Mouse (Mus musculus) brown adipose tissue, adult 24 weeks (tissue): ENCODE measurements around the gene Ccdc30. TPM values are rescaled to one million over a fixed set of nuclear protein-coding genes. Genes with fewer than 3 reads are reported as not detected.
A peak's percentile ranks its signal among the peaks of the same experiment; 100 is the strongest.
"Not testable (repeated sequence)": the region's sequence is repeated elsewhere in the genome, so short reads cannot be mapped to it uniquely, and the experiment has no call there.

ENCODE experiments used
- H3K27ac ChIP-seq: fragments of 200-500 bp; replicated peaks from 2 replicates; pipeline ENCODE4 v1.5.1; 2012; ENCODE audit warnings: low read depth, mild to moderate bottlenecking, low read length
- H3K4me1 ChIP-seq: fragments of 200-500 bp; 2 replicates; pipeline ENCODE4 v1.6.1; 2012; ENCODE audit warnings: low read length, mixed read lengths; ENCODE audit not compliant: control insufficient read depth, insufficient read depth, insufficient read length
- H3K4me3 ChIP-seq: fragments of 200-500 bp; 2 replicates; pipeline ENCODE4 v1.5.1; 2012; ENCODE audit warnings: low read depth, mild to moderate bottlenecking, low read length, moderate library complexity; ENCODE audit not compliant: insufficient read depth
- polyA plus RNA-seq: library from polyadenylated mRNA; stranded (reverse); fragments of >200 nt; gene quantifications from 2 replicates; pipeline ENCODE4 v1.2.4, GENCODE M21; 2012; ENCODE audit not compliant: missing spikeins, insufficient read depth, insufficient read length

The Ccdc30 gene
- polyA plus RNA-seq, 1 experiment: 0.87 TPM

DNA sequence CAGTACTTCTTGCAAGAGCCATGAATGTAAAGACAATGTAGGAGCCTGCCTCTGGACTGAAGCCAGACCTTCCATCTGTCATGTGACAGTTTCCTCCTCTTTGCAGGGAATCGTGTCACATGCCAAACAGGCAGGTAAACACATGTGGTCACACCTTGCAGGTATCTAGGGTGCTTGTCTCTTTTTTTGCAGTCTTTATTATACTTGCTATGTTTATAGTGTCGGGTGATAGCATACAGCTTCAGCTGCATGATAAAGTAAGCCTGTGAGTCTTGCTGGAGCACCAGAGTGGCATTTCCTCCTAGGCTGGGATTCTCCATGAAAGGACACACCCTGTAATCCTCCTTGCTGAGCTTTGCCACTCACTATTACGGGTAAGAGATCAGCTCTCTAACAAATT lies 113.5 kb downstream of the Ccdc30 start:
- Histone ChIP-seq H3K4me3 (no peak overlapping the region), H3K4me1 (no peaks in the 10 kb centered on the region), H3K27ac (no peak overlapping the region)

DNA sequence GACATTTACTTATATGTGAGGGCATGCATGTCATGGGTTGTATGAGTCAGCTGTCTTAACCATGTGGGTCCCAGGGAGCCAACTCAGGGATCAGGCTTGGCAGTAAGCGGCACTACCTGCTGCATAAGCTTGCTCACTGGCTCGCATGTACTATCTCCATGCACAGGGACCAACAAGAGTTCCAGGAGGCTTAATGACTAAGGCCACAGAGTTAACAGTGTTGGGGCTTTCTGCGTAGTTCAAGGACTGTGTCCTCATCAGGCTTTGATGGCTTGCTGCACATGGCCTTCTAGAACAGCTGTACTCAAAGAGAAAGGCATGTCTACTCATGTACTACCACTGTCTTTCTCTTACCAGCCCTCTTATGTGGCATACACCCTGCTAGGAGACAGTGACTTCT lies 114.6 kb downstream of the Ccdc30 start:
- Histone ChIP-seq H3K4me3 (no peak overlapping the region), H3K4me1 (no peaks in the 10 kb centered on the region), H3K27ac (no peak overlapping the region)

DNA sequence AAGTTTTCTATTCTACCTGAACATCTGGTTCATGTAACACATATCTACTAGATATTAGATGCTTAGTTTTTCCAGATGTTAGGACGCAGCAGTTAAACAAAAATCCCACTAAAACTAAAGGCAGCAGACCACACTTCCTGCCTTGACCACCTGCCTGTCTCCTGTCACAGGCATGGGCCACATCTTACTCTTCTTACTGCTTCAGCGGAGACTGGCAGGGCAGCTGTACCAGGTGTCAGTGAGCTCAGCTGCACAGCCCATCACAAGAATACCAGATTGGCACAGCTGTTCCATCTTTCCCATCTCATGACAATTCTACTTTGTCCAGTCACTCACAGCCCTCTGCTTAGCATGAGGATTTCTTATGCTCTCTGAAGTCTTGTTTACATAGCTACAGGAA lies 118.0 kb downstream of the Ccdc30 start:
- Histone ChIP-seq H3K4me1 (peaks cover 6% of the 10 kb centered on the region; the same call in 1 of the 2 replicates), H3K4me3 (no peak overlapping the region), H3K27ac (no peak overlapping the region)

DNA sequence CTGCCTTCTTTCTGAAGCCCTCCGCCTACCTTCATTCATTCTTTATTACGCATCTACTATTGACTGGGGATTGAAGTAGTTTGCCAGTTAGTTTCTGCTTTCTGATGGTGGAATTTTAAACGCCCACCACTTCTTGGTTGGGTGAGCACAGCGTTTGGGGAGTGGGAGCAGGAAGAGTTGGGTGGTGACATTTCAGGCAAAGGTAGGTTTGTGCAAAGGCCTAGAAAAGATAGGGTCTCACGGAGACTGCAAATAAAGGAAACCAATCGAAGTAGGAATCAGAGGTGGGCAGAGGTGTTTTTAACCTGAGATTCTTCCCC lies 120.2 kb downstream of the Ccdc30 start:
- no peak overlapping the region for H3K27ac ChIP-seq
- H3K4me3 ChIP-seq: peak overlapping the region; percentile 72
- H3K4me1 ChIP-seq: peaks cover 9% of the 10 kb centered on the region

GRCm38 (mm10) chr4:119294415-119295133 lies 120.7 kb downstream of the Ccdc30 start, which contains the start of gene Ybx1:
Gene Ybx1 (minus strand): TSS chr4:119294604.
- peak within 1 kb of the TSS; percentile 77 for H3K27ac ChIP-seq
- peak within 1 kb of the TSS; percentile 81 for H3K4me3 ChIP-seq
- peaks cover 9% of the 10 kb centered on the region for H3K4me1 ChIP-seq

DNA sequence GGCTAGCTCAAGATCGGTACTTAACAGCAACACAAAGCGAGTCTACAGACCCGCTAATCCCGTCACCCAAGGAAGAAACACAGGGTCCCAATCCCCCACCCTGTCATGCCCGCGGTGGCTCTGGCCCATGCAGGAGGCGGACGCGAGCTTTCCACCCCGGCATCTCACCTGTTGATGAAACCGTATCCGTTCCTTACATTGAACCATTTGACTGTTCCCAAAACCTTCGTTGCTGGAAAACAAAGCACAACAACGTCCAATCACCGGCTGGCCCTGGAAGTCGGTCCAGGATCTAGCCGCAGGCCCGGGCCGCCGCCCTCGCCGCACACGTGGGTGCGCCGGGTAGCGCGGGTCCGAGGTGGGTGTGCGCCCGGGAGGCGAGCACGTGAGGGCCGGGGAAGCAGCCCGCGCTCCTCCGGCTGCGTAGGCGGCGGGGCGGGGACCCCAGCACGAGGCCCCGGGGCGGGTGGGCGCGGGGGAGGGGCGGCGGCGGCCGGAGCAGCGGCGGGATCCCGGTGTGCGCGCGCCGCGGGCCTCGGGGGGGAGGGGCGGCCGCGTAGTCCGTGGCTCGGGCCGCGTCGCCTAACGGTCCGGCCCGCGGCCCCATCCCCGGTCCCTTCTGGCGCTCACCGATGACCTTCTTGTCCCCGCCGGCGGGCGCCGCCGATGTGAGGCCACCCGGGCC lies 121.6 kb downstream of the Ccdc30 start:
- Histone ChIP-seq H3K27ac (peak overlapping the region; percentile 55), H3K4me1 (peaks cover 11% of the 10 kb centered on the region)

GRCm38 (mm10) chr4:119292771-119293573 lies 122.3 kb downstream of the Ccdc30 start:
- H3K27ac ChIP-seq: peak overlapping the region; percentile 55
- peak overlapping the region; percentile 81 for H3K4me3 ChIP-seq
- H3K4me1 ChIP-seq: peaks cover 12% of the 10 kb centered on the region

More for the DNA sequence above, 121.6 kb downstream of the Ccdc30 start:
- H3K4me3 ChIP-seq: peak overlapping the region; percentile 81

DNA sequence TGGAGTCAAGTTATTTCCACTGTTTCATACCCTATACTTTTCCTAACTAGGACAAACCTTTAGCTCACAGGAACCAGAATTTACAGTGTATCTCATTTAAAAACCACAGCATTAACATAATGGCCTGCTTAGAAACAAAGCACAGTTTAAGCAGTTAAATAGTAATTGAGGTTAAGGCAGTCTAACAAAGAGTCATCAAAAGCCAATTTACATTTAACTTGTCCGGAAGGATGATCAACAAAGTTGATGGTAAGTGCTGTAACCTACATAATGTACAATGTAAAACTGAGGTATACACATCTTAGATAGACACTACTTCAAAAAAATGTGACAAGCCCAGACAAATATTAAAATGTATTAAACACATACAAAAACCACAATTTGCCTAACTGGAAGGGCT lies 123.4 kb downstream of the Ccdc30 start:
- Histone ChIP-seq H3K27ac (no peak overlapping the region), H3K4me3 (no peak overlapping the region), H3K4me1 (peaks cover 12% of the 10 kb centered on the region)

GRCm38 (mm10) chr4:119285336-119285735 lies 130.0 kb downstream of the Ccdc30 start:
- H3K27ac ChIP-seq: no peak overlapping the region
- no peak overlapping the region for H3K4me3 ChIP-seq
- H3K4me1 ChIP-seq: peaks cover 4% of the 10 kb centered on the region

DNA sequence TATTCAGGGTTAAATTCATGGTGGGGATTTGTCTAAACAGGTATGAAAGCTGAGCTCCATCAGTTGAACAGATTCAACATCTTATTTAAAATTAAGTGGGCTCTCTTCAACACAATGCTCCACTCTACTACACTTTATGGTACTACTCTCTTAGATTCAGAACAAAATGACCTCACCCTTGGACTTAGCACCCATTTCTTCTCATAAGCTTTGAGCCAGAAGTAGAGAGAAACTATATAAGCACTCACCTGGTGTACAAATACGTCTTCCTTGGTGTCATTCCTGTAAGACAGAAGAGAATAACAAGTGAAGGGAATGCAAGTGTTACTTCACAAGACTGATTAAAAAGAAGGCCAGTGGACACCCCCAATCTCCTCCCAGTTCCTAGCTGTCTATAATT lies 130.5 kb downstream of the Ccdc30 start:
- Histone ChIP-seq H3K27ac (no peak overlapping the region), H3K4me3 (no peak overlapping the region), H3K4me1 (peaks cover 3% of the 10 kb centered on the region)

DNA sequence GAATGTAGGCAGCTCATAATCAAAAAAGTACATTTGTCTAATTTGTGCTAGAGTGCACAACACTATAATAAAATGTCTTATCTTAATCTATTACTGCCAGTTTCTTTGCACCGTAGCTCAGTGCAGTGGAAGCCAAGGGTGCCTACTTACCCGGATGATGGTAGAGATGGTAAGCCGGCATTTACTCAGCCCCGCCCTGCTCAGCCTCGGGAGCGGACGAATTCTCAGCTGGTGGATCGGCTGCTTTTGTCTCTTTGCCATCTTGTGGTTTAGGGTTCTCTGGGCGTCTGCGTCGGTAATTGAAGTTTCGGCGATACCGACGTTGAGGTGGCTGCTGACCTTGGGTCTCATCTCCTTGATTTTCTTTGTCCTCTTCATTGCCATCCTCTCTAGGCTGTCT lies 136.5 kb downstream of the Ccdc30 start:
- not testable (repeated sequence) for H3K27ac ChIP-seq, H3K4me3 ChIP-seq, H3K4me1 ChIP-seq

- H3K4me1 ChIP-seq: peaks cover 6% of the 10 kb centered on the region; the same call in 1 of the 2 replicates
- peak overlapping the region; percentile 97 for H3K27ac ChIP-seq
- H3K4me3 ChIP-seq: no peak overlapping the region
Measured at GRCm38 (mm10) chr4:119275726-119276125, 139.6 kb downstream of the Ccdc30 start.

DNA sequence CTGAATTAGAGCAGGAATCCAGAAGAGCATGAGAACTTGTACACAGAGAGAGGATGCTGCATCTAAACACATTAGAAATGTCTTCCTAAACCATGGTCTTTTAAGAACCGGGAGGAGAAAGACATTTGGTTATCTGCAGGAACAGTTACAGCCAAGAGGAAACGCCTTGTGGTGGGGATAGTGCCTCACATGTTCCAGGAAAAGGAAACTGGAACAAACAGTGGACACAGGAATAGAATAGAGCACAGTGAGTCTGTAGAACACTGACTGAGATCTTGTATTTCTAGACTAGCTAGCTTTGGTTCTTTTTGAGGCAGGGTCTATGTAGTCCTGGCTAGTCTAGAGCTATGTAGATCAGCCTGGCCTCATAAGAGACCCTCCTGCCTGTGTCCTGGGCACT lies 140.1 kb downstream of the Ccdc30 start:
- Histone ChIP-seq H3K27ac (peak overlapping the region; percentile 97), H3K4me3 (no peak overlapping the region), H3K4me1 (peaks cover 6% of the 10 kb centered on the region; the same call in 1 of the 2 replicates)

- H3K4me3 ChIP-seq: no peak overlapping the region
- peaks cover 6% of the 10 kb centered on the region; the same call in 1 of the 2 replicates for H3K4me1 ChIP-seq
- H3K27ac ChIP-seq: peak overlapping the region; percentile 96
Measured at GRCm38 (mm10) chr4:119274627-119275026, 140.7 kb downstream of the Ccdc30 start.
